Mouse (Mus musculus) intestine, embryonic 16.5 days (tissue): ENCODE results near the gene 4921517D22Rik. TPM values are rescaled to one million over a fixed set of nuclear protein-coding genes. Genes with fewer than 3 reads are reported as not detected.

Experiments
- ATAC-seq: fragments of 200-750 bp; cut with Nextera tagmentation; 2 replicates; pipeline ENCODE4 v1.8.0; 2017; ENCODE audit warnings: moderate TSS enrichment, moderate library complexity
- H3K27ac ChIP-seq: fragments of 300-500 bp; sonication (generic); 2 replicates; pipeline ENCODE4 v1.5.1; 2014; ENCODE audit warnings: mild to moderate bottlenecking, low read length
- H3K27me3 ChIP-seq: fragments of 300-500 bp; sonication (generic); replicated peaks from 2 replicates; pipeline ENCODE4 v1.6.1; 2014; ENCODE audit warnings: low read length, control low read depth, mixed read lengths; ENCODE audit not compliant: control insufficient read depth, insufficient read depth
- H3K36me3 ChIP-seq: fragments of 300-500 bp; sonication (generic); 2 replicates; pipeline ENCODE4 v1.6.1; 2014; ENCODE audit warnings: low read length, control low read depth; ENCODE audit not compliant: control insufficient read depth, insufficient read depth
- H3K4me1 ChIP-seq: fragments of 300-500 bp; sonication (generic); 2 replicates; pipeline ENCODE4 v1.6.1; 2014; ENCODE audit warnings: low read length, control low read depth, mixed read lengths; ENCODE audit not compliant: control insufficient read depth, insufficient read depth
- H3K4me2 ChIP-seq: fragments of 300-500 bp; sonication (generic); 2 replicates; pipeline ENCODE4 v1.6.1; 2014; ENCODE audit warnings: low read depth, low read length, control low read depth
- H3K4me3 ChIP-seq: fragments of 300-500 bp; sonication (generic); 2 replicates; pipeline ENCODE4 v1.5.1; 2014; ENCODE audit warnings: mild to moderate bottlenecking, low read length
- H3K9ac ChIP-seq: fragments of 300-500 bp; sonication (generic); 2 replicates; pipeline ENCODE4 v1.6.1; 2014; ENCODE audit warnings: low read depth, low read length
- H3K9me3 ChIP-seq: fragments of 300-500 bp; sonication (generic); 2 replicates; pipeline ENCODE4 v1.6.1; 2016; ENCODE audit warnings: low read length, control low read depth; ENCODE audit not compliant: control insufficient read depth
- WGBS: fragments of 180-500 bp; shearing (Covaris S2); extraction: QIAGEN DNeasy Blood & Tissue Kit; methylation state at CpG from one replicate; pipeline ENCODE4 v1.1.7; 2014; 5-methylcytosine and 5-hydroxymethylcytosine counted together
- polyA plus RNA-seq: library from polyadenylated mRNA; unstranded; fragments of >200 nt; fragmentation: Nextera tagmentation; extraction: Ambion mirVana; gene quantifications from 2 replicates; pipeline ENCODE4 v1.2.1, GENCODE M21; 2015

4921517D22Rik gene
- polyA plus RNA-seq, 1 experiment from 2014 or later = not detected

- peaks cover 12% of the 10 kb centered on the region; the same call in 1 of the 2 replicates for H3K36me3 ChIP-seq
- H3K9ac ChIP-seq = no peak overlapping the region
- H3K9me3 ChIP-seq = no peaks in the 10 kb centered on the region
- 0 out of 2 replicates have a peak overlapping the region, but pooled peaks have one; percentile 30 for H3K27ac ChIP-seq
- ATAC-seq = no peak
- no peaks in the 10 kb centered on the region for H3K27me3 ChIP-seq
- H3K4me2 ChIP-seq = no peak overlapping the region
- H3K4me1 ChIP-seq = peaks cover 27% of the 10 kb centered on the region
- no peak overlapping the region for H3K4me3 ChIP-seq
- WGBS = 71% methylated on average over 4 of the region's 4 CpGs
Measured at GRCm38 (mm10) chr13:59656975-59657388, 36.9 kb downstream of the 4921517D22Rik start.

- no peak overlapping the region for H3K4me2 ChIP-seq
- 0 out of 2 replicates have a peak overlapping the region, but pooled peaks have one; percentile 30 for H3K27ac ChIP-seq
- no peaks in the 10 kb centered on the region for H3K27me3 ChIP-seq
- H3K4me3 ChIP-seq = no peak overlapping the region
- no peak; the same call in 1 of the 2 replicates for ATAC-seq
- peaks cover 6% of the 10 kb centered on the region; the same call in 1 of the 2 replicates for H3K36me3 ChIP-seq
- WGBS = 64% methylated on average over 10 of the region's 10 CpGs
- no peak overlapping the region for H3K9ac ChIP-seq
- no peaks in the 10 kb centered on the region for H3K9me3 ChIP-seq
- peaks cover 23% of the 10 kb centered on the region for H3K4me1 ChIP-seq
Measured at GRCm38 (mm10) chr13:59656316-59656832, 37.5 kb downstream of the 4921517D22Rik start.

- H3K9me3 ChIP-seq = no peaks in the 10 kb centered on the region
- WGBS = 92% methylated on average over 15 of the region's 15 CpGs
- H3K27me3 ChIP-seq = no peaks in the 10 kb centered on the region
- H3K36me3 ChIP-seq = 0 out of 2 replicates have a peak, but pooled peaks cover 6% of the 10 kb centered on the region
- H3K27ac ChIP-seq = no peak overlapping the region
- H3K4me1 ChIP-seq = peaks cover 23% of the 10 kb centered on the region
- no peak overlapping the region for H3K9ac ChIP-seq
- no peak overlapping the region for H3K4me2 ChIP-seq
- no peak overlapping the region for H3K4me3 ChIP-seq
- ATAC-seq = no peak
Measured at GRCm38 (mm10) chr13:59655718-59656315, 38.1 kb downstream of the 4921517D22Rik start.

- peaks cover 27% of the 10 kb centered on the region for H3K4me1 ChIP-seq
- H3K27ac ChIP-seq = 0 out of 2 replicates have a peak overlapping the region, but pooled peaks have one; percentile 16
- WGBS = 72% methylated on average over 5 of the region's 5 CpGs
- peak; percentile 80 for ATAC-seq
- H3K9me3 ChIP-seq = no peaks in the 10 kb centered on the region
- no peaks in the 10 kb centered on the region for H3K27me3 ChIP-seq
- no peak overlapping the region for H3K4me3 ChIP-seq
- H3K9ac ChIP-seq = no peak overlapping the region
- H3K36me3 ChIP-seq = 0 out of 2 replicates have a peak, but pooled peaks cover 6% of the 10 kb centered on the region
- H3K4me2 ChIP-seq = no peak overlapping the region
Measured at GRCm38 (mm10) chr13:59654465-59654864, 39.4 kb downstream of the 4921517D22Rik start.

- no peak for ATAC-seq
- Histone ChIP-seq H3K36me3 (0 out of 2 replicates have a peak, but pooled peaks cover 5% of the 10 kb centered on the region), H3K4me2 (no peak overlapping the region), H3K4me3 (no peak overlapping the region), H3K9me3 (no peaks in the 10 kb centered on the region), H3K27ac (no peak overlapping the region), H3K27me3 (no peaks in the 10 kb centered on the region), H3K4me1 (peaks cover 27% of the 10 kb centered on the region), H3K9ac (no peak overlapping the region)
- 69% methylated on average over 3 of the region's 3 CpGs for WGBS
Measured at GRCm38 (mm10) chr13:59653136-59653535, 40.8 kb downstream of the 4921517D22Rik start.

GRCm38 (mm10) chr13:59652651-59653050 lies 41.3 kb downstream of the 4921517D22Rik start:
- 0 out of 2 replicates have a peak, but pooled peaks cover under 1% of the 10 kb centered on the region for H3K36me3 ChIP-seq
- H3K4me2 ChIP-seq = no peak overlapping the region
- no peak overlapping the region for H3K4me3 ChIP-seq
- peaks cover 23% of the 10 kb centered on the region for H3K4me1 ChIP-seq
- H3K27me3 ChIP-seq = no peaks in the 10 kb centered on the region
- no peak overlapping the region for H3K9ac ChIP-seq
- H3K9me3 ChIP-seq = no peaks in the 10 kb centered on the region
- 59% methylated on average over 5 of the region's 5 CpGs for WGBS
- H3K27ac ChIP-seq = no peak overlapping the region
- ATAC-seq = no peak

- ATAC-seq = peak; percentile 48
- Histone ChIP-seq H3K4me2 (no peak overlapping the region), H3K9ac (no peak overlapping the region), H3K27me3 (no peaks in the 10 kb centered on the region), H3K4me3 (no peak overlapping the region), H3K9me3 (no peaks in the 10 kb centered on the region), H3K4me1 (peaks cover 11% of the 10 kb centered on the region; the same call in 1 of the 2 replicates), H3K27ac (no peak overlapping the region), H3K36me3 (0 out of 2 replicates have a peak, but pooled peaks cover 3% of the 10 kb centered on the region)
- 72% methylated on average over 5 of the region's 5 CpGs for WGBS
Measured at GRCm38 (mm10) chr13:59649781-59650180, 44.1 kb downstream of the 4921517D22Rik start.

- Histone ChIP-seq H3K4me2 (no peak overlapping the region), H3K27ac (no peak overlapping the region), H3K4me1 (0 out of 2 replicates have a peak, but pooled peaks cover 4% of the 10 kb centered on the region), H3K9ac (no peak overlapping the region), H3K36me3 (0 out of 2 replicates have a peak, but pooled peaks cover 3% of the 10 kb centered on the region), H3K9me3 (no peaks in the 10 kb centered on the region), H3K27me3 (no peaks in the 10 kb centered on the region), H3K4me3 (no peak overlapping the region)
- ATAC-seq = no peak
- 84% methylated on average over 6 of the region's 6 CpGs for WGBS
Measured at GRCm38 (mm10) chr13:59648598-59648997, 45.3 kb downstream of the 4921517D22Rik start.

GRCm38 (mm10) chr13:59647484-59647883 lies 46.4 kb downstream of the 4921517D22Rik start:
- Histone ChIP-seq H3K4me1 (0 out of 2 replicates have a peak, but pooled peaks cover 4% of the 10 kb centered on the region), H3K27me3 (no peaks in the 10 kb centered on the region), H3K36me3 (0 out of 2 replicates have a peak, but pooled peaks cover 3% of the 10 kb centered on the region), H3K9me3 (no peaks in the 10 kb centered on the region), H3K4me3 (no peak overlapping the region), H3K9ac (no peak overlapping the region), H3K27ac (no peak overlapping the region), H3K4me2 (no peak overlapping the region)
- WGBS = 82% methylated on average over 6 of the region's 6 CpGs
- no peak for ATAC-seq
